Mouse (Mus musculus): Measurements from ENCODE around the gene Cdca7.

- TF ChIP-seq POLR2A (IDR thresholded peaks at IDR 0.05; ENCODE audit: insufficient read length, low read depth) = no peak
- no peak for TF ChIP-seq MAX (IDR thresholded peaks at IDR 0.05; ENCODE audit: low read depth)
- TF ChIP-seq REST (IDR thresholded peaks at IDR 0.05; ENCODE audit: insufficient read depth, insufficient read length) = no peak
- no peak for TF ChIP-seq USF1 (IDR thresholded peaks at IDR 0.05; ENCODE audit: low read depth)
- TF ChIP-seq MYOD1 (IDR thresholded peaks at IDR 0.05; ENCODE audit: control insufficient read depth in 1 of 3, insufficient read length in 2 of 3, low read depth in 2 of 3) = no peak
- no peak for TF ChIP-seq POLR2AphosphoS2 (IDR thresholded peaks at IDR 0.05; ENCODE audit: insufficient read length, low read depth)
- no peak for TF ChIP-seq TCF3 (IDR thresholded peaks at IDR 0.05; ENCODE audit: insufficient read length, low read depth)
- no peak for TF ChIP-seq CEBPB (IDR thresholded peaks at IDR 0.05; ENCODE audit: insufficient read depth, poor library complexity, severe bottlenecking)
Observed at GRCm38 (mm10) chr2:72502041-72502813, 26.3 kb downstream of the Cdca7 start.
